Mouse (Mus musculus): ENCODE data around the gene Ubald1.

The Ubald1 gene

GRCm38 (mm10) chr16:4880136-4880825 is at the start of gene Ubald1:
Gene Ubald1, minus strand, starts transcription at chr16:4880315.
- DNase-seq: peak; percentile 100

DNA sequence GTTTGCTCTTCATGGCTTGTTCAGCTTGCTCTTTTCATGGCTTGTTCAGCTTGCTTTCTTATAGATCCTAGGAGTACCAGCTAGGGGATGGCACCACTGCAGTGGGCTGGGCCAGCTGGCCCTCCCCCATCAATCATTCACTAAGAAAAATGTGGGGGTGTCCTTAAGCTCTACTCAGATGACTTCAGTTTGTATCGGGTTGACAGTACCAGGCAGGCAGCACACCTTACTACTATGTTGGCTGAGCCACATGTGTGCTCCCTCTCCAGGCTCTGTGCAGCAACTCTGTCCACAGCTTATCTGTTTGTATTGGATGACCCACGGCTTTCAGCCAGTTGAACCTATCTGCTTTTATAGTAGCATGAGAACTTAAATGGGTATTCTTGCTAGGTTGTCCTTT is 48.4 kb upstream of the Ubald1 start:
- DNase-seq: no peak

DNA sequence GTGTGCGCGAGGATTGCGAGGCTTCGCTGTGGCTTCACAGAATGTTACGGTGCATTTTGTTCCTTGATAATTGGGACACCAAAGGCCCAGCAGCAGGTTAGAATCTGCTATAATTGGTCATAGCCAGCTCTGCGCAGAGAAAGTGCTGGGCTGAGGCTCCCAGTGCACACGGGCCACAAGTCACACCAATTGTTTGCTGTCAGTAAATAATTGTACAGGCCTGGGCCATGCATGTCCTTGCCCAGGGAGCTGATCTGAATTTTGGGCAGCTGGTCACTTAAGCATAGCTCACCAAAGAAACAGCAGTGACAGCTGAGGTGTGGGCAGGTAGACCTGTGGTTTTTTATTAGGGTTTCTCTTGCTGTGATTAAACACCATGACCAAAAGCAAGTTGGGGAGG is 47.9 kb upstream of the Ubald1 start:
- DNase-seq: no peak

DNA sequence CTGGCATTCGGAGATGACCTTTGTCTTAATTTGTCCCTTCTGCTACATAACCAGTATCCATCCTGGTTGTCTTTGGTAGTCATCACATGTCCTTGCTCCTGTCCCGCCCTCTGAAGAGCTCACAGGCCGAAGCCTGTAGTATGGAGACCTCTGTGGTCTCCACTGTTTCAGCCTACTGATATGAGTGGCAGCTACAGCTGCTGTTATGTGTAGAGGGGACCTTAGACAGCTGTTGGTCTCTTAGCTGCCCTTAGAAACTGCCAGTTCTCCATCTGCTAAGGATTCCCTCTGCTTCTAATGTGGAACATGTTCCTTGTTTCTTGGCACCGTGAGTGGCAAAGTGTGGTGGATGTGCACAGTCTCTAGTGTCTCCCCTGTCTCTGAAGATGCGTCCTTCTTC is 43.9 kb upstream of the Ubald1 start:
- DNase-seq: no peak

- no peak for DNase-seq
These were observed 42.4 kb upstream of the Ubald1 start for GRCm38 (mm10) chr16:4922481-4922880.

DNA sequence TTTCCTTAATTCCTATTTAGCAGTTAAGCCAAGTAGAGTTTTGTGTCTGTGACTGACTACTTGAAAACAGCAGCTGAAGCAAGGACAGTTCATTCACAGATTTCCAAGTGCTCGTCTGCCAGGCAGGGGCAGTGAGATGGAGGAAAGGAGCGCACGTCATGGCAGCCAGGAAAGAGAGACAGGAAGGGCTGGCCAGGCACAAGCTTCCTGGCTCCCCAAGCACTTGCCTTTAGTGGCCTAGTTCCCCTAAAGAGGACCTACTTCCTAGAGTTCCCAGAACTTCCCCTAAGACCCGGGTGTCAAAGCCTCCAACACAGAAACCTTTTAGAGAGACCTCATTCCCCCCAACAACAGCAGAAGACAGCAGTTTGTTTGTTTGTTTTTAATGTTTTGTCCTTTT is 40.4 kb upstream of the Ubald1 start:
- peak; percentile 94 for DNase-seq

DNA sequence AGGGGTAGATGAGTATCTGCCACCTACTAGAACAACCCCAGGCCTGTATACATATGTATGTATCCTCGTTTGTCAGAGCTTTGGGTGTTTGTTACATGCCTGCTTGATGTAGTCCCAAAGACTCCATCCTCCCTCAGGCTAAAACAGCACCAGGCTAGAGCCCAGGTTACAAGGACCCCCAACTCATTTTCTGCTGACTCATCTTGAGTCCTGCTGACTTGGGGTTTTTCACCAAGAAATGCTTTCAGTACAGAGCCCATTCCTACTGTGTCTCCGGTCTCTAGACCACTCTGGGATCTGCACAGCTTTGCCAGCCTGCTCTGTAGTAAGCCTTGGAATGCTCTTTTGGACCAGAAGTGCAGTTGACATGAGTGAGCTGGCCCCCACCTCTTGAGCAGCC is 36.5 kb upstream of the Ubald1 start:
- DNase-seq: no peak

DNA sequence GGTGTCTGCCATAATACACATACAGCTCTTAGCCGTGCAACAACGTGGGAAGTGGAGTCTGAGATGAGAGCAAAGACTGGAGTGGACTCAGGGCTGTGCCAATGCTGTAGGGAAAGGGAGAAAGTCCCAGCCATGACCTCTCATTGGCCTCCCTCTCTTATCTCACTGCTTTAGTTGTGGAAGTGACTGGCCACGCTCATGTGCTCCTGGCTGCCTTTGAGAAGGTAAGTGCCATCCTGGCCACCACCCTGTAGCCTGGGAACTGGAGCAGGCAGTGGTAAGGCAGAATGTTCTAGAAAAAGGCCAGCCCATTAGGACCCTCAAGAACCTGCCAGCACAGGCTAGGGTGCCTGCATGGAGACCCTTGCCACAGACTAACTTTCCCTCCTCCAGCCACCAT is 35.8 kb upstream of the Ubald1 start:
- DNase-seq: peak; percentile 94

DNA sequence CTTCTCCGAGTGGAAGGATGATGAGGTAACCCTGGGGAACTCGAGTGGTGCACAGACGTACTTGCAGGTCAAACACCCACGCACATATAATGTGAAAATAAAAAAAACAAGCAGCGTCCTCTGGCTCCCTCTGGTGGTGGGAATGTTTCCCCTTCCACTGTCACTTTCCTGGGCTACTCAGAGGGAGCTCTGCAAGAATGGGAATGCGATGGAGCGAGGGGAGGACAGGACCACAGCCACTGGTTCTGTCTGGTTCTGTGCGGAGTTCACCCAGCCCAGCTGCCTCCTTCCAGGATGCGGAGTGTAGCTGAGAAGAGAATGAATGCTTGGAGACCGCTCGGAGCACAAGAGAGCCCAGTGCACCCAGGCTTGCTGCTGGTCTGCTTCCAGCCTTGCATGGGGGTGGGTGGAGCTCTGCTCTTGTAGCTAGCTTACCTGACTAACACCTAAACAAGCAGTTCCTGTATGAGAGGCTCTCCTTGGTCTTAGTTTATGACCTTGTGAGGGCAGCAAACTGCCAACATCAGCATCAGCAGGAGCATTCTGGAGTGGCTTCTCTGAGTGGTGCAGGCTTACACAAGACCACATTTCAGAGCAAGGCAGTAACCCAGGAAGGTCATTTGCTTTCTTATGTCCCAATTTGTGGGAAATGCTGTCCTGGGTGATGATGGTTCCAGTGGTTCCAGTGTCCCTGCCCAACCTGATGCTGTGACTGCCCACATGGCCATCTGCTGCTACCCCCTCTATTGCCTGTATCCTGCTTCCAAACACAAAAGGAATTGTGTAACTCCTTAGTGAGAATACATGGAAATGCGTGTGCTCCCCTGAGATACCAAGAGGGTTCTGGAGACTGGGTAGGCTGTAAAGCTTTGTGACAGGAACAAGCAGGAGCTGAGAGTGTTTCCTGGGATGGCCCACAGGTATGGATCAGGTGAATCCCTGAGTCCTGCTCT is 33.9 kb upstream of the Ubald1 start:
- peak; percentile 97 for DNase-seq

- DNase-seq: peak; percentile 93
These were observed 33.0 kb upstream of the Ubald1 start for GRCm38 (mm10) chr16:4912907-4913782.

GRCm38 (mm10) chr16:4912074-4912648 is 32.0 kb upstream of the Ubald1 start:
- DNase-seq: peak; percentile 88

DNA sequence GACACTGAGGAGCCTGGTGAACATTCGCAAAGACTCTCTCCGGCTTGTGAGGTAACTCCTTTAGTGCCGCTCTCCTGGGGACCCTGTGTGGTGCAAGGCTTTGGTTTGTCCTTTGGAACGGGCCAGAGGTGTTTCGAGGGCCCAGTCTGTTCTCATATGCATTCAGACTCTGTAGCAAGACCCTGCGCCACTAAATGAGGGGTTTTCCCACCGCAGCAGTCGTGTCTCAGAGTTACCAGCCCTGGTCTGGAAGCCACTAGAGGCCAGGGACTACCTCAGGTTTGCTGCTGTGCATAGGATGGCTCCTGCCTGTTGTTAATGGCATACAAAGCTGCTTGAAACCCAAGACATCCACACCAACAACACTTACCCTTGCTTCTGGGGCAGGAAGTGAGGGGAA is 30.6 kb upstream of the Ubald1 start:
- DNase-seq: no peak

DNA sequence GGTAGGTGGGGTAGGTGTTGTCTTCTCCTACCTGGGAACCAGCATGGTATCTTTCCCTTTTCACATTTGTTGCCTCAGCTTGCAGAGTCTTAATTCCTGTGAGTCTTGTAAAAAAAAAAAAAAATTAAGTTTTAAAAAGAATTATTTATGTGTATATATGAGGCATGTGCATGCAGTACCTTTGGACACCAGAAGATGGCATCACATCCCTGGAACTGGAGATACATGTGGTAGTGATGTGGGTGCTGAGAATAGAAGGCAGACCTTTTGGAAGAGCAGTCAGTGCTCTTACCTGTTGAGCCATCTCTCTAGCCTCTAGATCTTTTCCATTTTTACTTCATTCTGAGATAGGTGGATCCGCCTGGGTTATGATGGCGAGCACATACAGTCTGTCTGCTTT is 29.6 kb upstream of the Ubald1 start:
- DNase-seq: no peak

- no peak for DNase-seq
These were observed 27.9 kb upstream of the Ubald1 start for GRCm38 (mm10) chr16:4907972-4908371.

DNA sequence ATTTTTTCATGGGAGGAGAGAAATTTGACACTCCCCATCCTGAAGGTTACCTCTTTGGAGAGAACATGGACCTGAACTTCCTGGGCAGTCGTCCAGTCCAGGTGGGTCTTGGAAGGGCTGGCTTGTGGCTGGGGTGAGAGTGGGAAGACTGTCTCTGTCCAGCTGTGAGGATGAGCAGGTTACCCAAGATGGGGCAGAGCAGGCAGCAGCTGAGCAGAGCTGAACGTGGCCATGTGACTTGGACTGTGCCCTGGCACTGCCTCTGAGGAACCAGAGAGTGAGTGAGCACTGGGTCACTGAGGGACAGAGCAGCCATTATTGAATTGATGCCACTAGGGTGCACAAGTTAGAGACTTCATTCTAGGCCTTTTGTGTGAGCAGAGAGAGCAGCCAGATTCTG is 27.3 kb upstream of the Ubald1 start:
- peak; percentile 93 for DNase-seq

GRCm38 (mm10) chr16:4906559-4906958 is 26.4 kb upstream of the Ubald1 start:
- no peak for DNase-seq

- no peak for DNase-seq
These were observed 25.5 kb upstream of the Ubald1 start for GRCm38 (mm10) chr16:4905591-4905990.

GRCm38 (mm10) chr16:4904878-4905277 is 24.8 kb upstream of the Ubald1 start:
- DNase-seq: no peak

DNA sequence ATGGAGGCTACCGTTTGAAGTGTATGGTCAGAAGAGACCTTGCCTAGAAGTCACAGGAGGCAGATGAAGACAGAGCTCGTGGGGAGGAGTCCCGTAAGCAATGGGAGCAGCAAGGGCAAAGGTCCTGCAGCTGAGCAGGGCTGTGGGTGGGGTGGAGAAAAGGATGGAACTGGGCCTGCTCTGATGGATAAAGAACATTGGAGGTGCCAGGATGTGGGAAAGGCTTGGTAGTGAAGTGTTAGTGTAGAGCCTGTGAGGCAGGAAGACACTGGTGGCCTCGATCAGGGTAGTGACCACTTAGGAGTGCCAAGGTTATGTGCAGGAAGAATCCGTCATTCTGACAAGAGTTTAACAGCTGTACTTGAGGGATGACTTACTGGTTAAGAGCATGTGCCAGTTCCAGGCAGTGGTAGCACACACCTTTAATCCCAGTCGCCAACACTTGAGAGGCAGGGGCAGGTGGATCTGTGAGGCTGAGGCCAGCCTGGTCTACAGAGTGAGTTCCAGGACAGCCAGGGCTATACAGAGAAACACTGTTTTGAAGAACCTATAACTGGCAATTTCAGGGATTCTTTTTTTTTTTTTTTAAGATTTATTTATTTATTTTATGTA is 23.5 kb upstream of the Ubald1 start:
- peak; percentile 88 for DNase-seq

DNA sequence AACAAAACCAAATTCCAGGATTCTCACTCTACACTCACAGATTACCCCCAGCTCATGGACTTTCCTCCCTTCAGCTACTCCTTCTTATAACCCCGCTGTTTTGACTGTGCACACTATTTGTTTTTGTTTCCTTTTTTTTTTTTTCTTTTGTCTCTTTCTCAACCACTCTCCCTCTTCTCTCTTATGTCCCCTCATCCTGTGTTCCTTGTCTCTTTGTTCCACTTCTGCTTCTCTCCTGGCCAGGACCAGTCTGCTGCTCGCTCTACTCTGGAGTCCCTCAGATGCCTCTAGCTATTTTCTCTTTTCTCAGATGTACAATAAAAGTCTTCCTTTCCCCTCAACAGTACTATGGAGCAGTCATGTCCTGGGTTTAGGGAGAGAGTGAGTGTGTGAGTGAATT is 22.3 kb upstream of the Ubald1 start:
- no peak for DNase-seq

- no peak for DNase-seq
These were observed 21.1 kb upstream of the Ubald1 start for GRCm38 (mm10) chr16:4901167-4901566.

GRCm38 (mm10) chr16:4899711-4900110 is 19.6 kb upstream of the Ubald1 start:
- no peak for DNase-seq

Data from heart, adult 11 months (tissue).